Comparison of ENCODE assay signal across 14 mouse cellular contexts in the genomic region with DNA sequence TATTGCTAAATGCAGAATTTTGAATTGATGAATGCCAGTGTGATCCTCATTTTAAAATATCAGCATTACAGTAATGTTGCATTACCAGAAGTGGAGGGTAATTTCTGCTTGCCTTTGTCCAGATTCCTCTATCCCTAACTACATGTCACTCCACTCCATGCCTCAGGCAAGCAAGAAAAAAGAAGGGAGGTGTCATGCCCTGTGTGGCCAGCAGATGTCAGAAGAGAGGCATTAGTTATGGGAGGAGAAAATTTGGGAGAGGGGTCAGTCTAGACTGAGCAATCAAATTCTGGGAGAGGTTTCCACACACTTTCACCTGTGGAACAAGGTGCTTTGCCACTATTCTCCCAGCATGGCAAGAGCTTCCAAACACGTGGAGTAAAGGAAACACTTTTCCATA. TPM values are rescaled to one million over a fixed set of nuclear protein-coding genes. Genes with fewer than 3 reads are reported as not detected.
A peak's percentile ranks its signal among the peaks of the same experiment; 100 is the strongest.
DNase-seq lines count a peak whose midpoint lies in the region; ATAC-seq and TF ChIP-seq lines count a peak whose summit lies in the region.
"Not testable (repeated sequence)": the region's sequence is repeated elsewhere in the genome, so short reads cannot be mapped to it uniquely, and the experiment has no call there.
"Had no signal": no experiment of that assay in that cellular context is flagged by ENCODE, and none has a peak within 500 bp of the region (broad histone marks: within the 10 kb centered on the region; RNA-seq: fewer than 3 reads in every experiment).

No protein-coding gene starts in this region.

- not testable (repeated sequence) for H3K9ac ChIP-seq in liver, embryonic 11.5 days (ENCODE audit: low read depth, low read length); midbrain, embryonic 11.5 days (ENCODE audit: low read length); stomach, postnatal 0 days (ENCODE audit: low read length)

- DNase-seq in 3T3-L1 (ENCODE audit: low read depth, low spot score): peak; percentile 69
- peak; percentile 55 for DNase-seq in ZHBTc4 (ENCODE audit: low read depth, low spot score)
- DNase-seq in forelimb bud, embryonic 11.5 days (ENCODE audit: low read depth, low spot score): peak; percentile 1
- peak; percentile 4 for DNase-seq in kidney, adult 18-20 months
- DNase-seq in liver, embryonic 11.5 days (ENCODE audit: low spot score): not testable (repeated sequence)
- peak; percentile 89 for DNase-seq in midbrain, embryonic 11.5 days (ENCODE audit: low spot score, missing footprints)
- DNase-seq in stomach, postnatal 0 days (ENCODE audit: low spot score): peak; percentile 21

- not testable (repeated sequence) for H3K4me1 ChIP-seq in liver, embryonic 11.5 days (replicated peaks; ENCODE audit: control insufficient read depth, insufficient read depth, low read length); midbrain, embryonic 11.5 days (ENCODE audit: control insufficient read depth, insufficient read depth, low read length); stomach, postnatal 0 days (replicated peaks; ENCODE audit: control insufficient read depth, insufficient read depth)

- peak; percentile 75 for TF ChIP-seq CTCF in stomach, postnatal 0 days (IDR thresholded peaks at IDR 0.05; ENCODE audit: low read depth)

- H3K9me3 ChIP-seq in liver, embryonic 11.5 days (ENCODE audit: control insufficient read depth, low read length); midbrain, embryonic 11.5 days (ENCODE audit: control insufficient read depth, low read length); stomach, postnatal 0 days (ENCODE audit: control insufficient read depth, low read length): not testable (repeated sequence)

- TF ChIP-seq EP300 in stomach, postnatal 0 days (optimal IDR thresholded peaks at IDR 0.05): not testable (repeated sequence)

- not testable (repeated sequence) for H3K27me3 ChIP-seq in liver, embryonic 11.5 days (replicated peaks; ENCODE audit: control insufficient read depth, insufficient read depth, low read length); midbrain, embryonic 11.5 days (ENCODE audit: control insufficient read depth, insufficient read depth, low read length); stomach, postnatal 0 days (ENCODE audit: control insufficient read depth, insufficient read depth, low read length)

- H3K4me3 ChIP-seq in liver, embryonic 11.5 days (ENCODE audit: low read depth, low read length); midbrain, embryonic 11.5 days (ENCODE audit: low read depth, low read length); stomach, postnatal 0 days (ENCODE audit: low read depth, low read length): not testable (repeated sequence)

- H3K4me2 ChIP-seq in liver, embryonic 11.5 days; midbrain, embryonic 11.5 days; stomach, postnatal 0 days (replicated peaks; ENCODE audit: low read depth): not testable (repeated sequence)

- WGBS in liver, embryonic 11.5 days: 0% methylated on average over 1 of the region's 1 CpGs
- WGBS in midbrain, embryonic 11.5 days: 17% methylated on average over 1 of the region's 1 CpGs
- WGBS in stomach, postnatal 0 days: 11% methylated on average over 1 of the region's 1 CpGs

- H3K36me3 ChIP-seq in liver, embryonic 11.5 days (ENCODE audit: control insufficient read depth, insufficient read depth, low read length); midbrain, embryonic 11.5 days (ENCODE audit: control insufficient read depth, insufficient read depth, low read length); stomach, postnatal 0 days (ENCODE audit: control insufficient read depth, insufficient read depth, low read length): not testable (repeated sequence)

- not testable (repeated sequence) for H3K27ac ChIP-seq in liver, embryonic 11.5 days (ENCODE audit: low read depth, low read length); midbrain, embryonic 11.5 days (ENCODE audit: low read depth, low read length); stomach, postnatal 0 days (replicated peaks)

- ATAC-seq in common myeloid progenitor, adult 5-6 weeks (replicated peaks; ENCODE audit: low read depth, poor library complexity, severe bottlenecking): peak; percentile 71; the same call in 1 of the 2 replicates
- 0 out of 2 replicates have a peak, but pooled peaks have one; percentile 26 for ATAC-seq in liver, embryonic 11.5 days (replicated peaks; ENCODE audit: low FRiP score)
- ATAC-seq in midbrain, embryonic 11.5 days (ENCODE audit: low FRiP score): 0 out of 2 replicates have a peak, but pooled peaks have one; percentile 38
- ATAC-seq in stomach, postnatal 0 days (ENCODE audit: low FRiP score, low TSS enrichment): not testable (repeated sequence)

RNA-seq across cellular contexts. Expression of gene Vmn2r9, which starts 14.3 kb away (rescaled TPM):
- total RNA-seq in common myeloid progenitor, adult 5-6 weeks (2017): not detected in 2 replicates
- polyA plus RNA-seq in liver, embryonic 11.5 days (2014; fragmentation: Nextera tagmentation; extraction: Ambion mirVana): not detected in 2 replicates
- not detected in 2 replicates for polyA plus RNA-seq in midbrain, embryonic 11.5 days (2014; fragmentation: Nextera tagmentation; extraction: Ambion mirVana)
- polyA plus RNA-seq in stomach, postnatal 0 days (2015; fragmentation: Nextera tagmentation; extraction: Ambion mirVana): not detected in 2 replicates
- total RNA-seq: gastrocnemius, postnatal 4 days; heart, postnatal 36 days; left cerebral cortex, postnatal 10 days had no signal
- polyA plus RNA-seq: forebrain, embryonic 13.5 days; macrophage; neural tube, embryonic 14.5 days had no signal

RNA-seq across cellular contexts. Expression of gene Vmn2r8, which starts 58.1 kb away (rescaled TPM):
- total RNA-seq in common myeloid progenitor, adult 5-6 weeks (2017): not detected in 2 replicates
- polyA plus RNA-seq in liver, embryonic 11.5 days (2014; fragmentation: Nextera tagmentation; extraction: Ambion mirVana): not detected in 2 replicates
- polyA plus RNA-seq in midbrain, embryonic 11.5 days (2014; fragmentation: Nextera tagmentation; extraction: Ambion mirVana): not detected in 2 replicates
- polyA plus RNA-seq in stomach, postnatal 0 days (2015; fragmentation: Nextera tagmentation; extraction: Ambion mirVana): not detected in 2 replicates
- total RNA-seq: gastrocnemius, postnatal 4 days; heart, postnatal 36 days; left cerebral cortex, postnatal 10 days had no signal
- polyA plus RNA-seq: forebrain, embryonic 13.5 days; macrophage; neural tube, embryonic 14.5 days had no signal
